Mouse (Mus musculus): ENCODE measurements around the gene Rabif. TPM values are rescaled to one million over a fixed set of nuclear protein-coding genes. Genes with fewer than 3 reads are reported as not detected.

Gene Rabif
- polyA plus RNA-seq, 1 experiment, result 22.7 TPM

DNA sequence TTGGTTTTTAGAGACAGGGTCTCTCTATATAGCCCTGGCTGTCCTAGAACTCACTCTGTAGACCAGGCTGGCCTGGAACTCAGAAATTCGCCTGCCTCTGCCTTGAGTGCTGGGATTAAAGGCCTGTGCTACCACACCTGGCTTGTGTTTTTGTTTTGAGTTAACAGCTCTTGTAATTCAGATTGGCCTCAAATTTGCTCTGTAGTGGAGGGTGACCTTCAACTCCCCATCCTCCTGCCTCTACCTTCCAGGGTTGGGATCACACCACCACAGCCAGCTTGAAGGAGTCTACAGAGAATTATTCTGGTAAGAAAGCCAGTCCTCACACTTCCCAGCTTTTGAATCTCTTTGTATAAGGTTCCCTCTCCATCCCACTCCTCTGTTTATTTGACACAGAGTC, 6.5 kb downstream of the Rabif start:
- peaks cover 3% of the 10 kb centered on the region; the same call in 1 of the 2 replicates for H3K36me3 ChIP-seq (ENCODE audit: control insufficient read depth, insufficient read depth, low read length, poor library complexity, severe bottlenecking)
- no peak for TF ChIP-seq POLR2A (IDR thresholded peaks at IDR 0.05; ENCODE audit: insufficient read depth, low read length)
- no peak for TF ChIP-seq CTCF (IDR thresholded peaks at IDR 0.05; ENCODE audit: low read depth, low read length)
- TF ChIP-seq EP300 (IDR thresholded peaks at IDR 0.05; ENCODE audit: insufficient read depth, low read depth, low read length), result no peak

DNA sequence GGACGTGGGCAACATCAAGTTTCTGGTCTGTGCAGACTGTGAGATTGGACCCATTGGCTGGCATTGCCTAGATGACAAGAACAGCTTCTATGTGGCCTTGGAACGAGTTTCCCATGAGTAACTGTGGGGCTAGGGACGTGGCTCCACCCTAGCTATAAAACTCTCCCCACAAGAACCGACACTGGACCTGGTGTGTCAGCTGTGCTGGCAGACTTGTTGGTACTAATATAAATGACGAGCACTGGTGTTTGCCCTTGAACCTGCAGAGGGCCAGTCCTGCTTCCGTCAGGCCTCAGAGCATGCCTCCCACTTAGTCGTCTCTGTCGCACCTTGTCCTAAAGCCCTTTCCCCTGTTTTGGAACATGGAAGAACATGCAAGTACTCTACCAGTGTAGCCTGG, 11.8 kb downstream of the Rabif start:
- no peak overlapping the region for H3K27ac ChIP-seq (ENCODE audit: insufficient read depth, low read length)
- H3K27me3 ChIP-seq (ENCODE audit: control insufficient read depth, insufficient read depth, low read length, poor library complexity, severe bottlenecking), result no peaks in the 10 kb centered on the region
- no peak for TF ChIP-seq CTCF (IDR thresholded peaks at IDR 0.05; ENCODE audit: low read depth, low read length)
- TF ChIP-seq POLR2A (IDR thresholded peaks at IDR 0.05; ENCODE audit: insufficient read depth, low read length), result no peak
- TF ChIP-seq EP300 (IDR thresholded peaks at IDR 0.05; ENCODE audit: insufficient read depth, low read depth, low read length), result no peak
- H3K36me3 ChIP-seq (ENCODE audit: control insufficient read depth, insufficient read depth, low read length, poor library complexity, severe bottlenecking), result peaks cover 8% of the 10 kb centered on the region
- no peaks in the 10 kb centered on the region for H3K9me3 ChIP-seq (replicated peaks; ENCODE audit: control insufficient read depth, insufficient read depth, low read length, poor library complexity, severe bottlenecking)
- no peak overlapping the region for H3K4me3 ChIP-seq (ENCODE audit: low read depth, low read length)
- peaks cover 2% of the 10 kb centered on the region for H3K4me1 ChIP-seq (ENCODE audit: control insufficient read depth, insufficient read depth, low read length)
- H3K9ac ChIP-seq (ENCODE audit: low read depth, poor library complexity, severe bottlenecking), result no peak overlapping the region

More for the DNA sequence above, 6.5 kb downstream of the Rabif start:
- H3K27ac ChIP-seq (ENCODE audit: insufficient read depth, low read length), result peak overlapping the region; percentile 65
- H3K4me3 ChIP-seq (ENCODE audit: low read depth, low read length), result no peak overlapping the region
- H3K9me3 ChIP-seq (replicated peaks; ENCODE audit: control insufficient read depth, insufficient read depth, low read length, poor library complexity, severe bottlenecking), result no peaks in the 10 kb centered on the region
- no peak overlapping the region for H3K9ac ChIP-seq (ENCODE audit: low read depth, poor library complexity, severe bottlenecking)
- no peaks in the 10 kb centered on the region for H3K27me3 ChIP-seq (ENCODE audit: control insufficient read depth, insufficient read depth, low read length, poor library complexity, severe bottlenecking)
- peaks cover 2% of the 10 kb centered on the region for H3K4me1 ChIP-seq (ENCODE audit: control insufficient read depth, insufficient read depth, low read length)

DNA sequence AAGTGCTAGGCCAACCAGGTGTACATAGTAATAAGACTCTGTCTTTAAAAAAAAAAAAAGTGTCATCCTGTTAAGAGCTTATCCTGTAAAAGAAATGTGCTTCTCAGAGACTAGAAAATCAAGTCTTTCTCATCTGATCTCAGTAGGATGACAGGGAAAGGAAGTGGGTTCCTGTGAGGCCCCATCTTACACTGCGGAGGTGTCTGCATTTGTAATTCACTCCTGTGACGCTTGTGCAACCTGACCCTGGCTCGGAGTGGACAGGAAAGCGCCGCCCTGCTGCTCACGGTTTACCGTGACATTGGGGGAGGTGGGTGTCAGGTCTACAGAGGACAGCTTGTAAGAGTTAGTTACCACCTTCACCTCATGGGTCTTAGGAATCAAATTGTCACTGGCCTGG, 15.6 kb downstream of the Rabif start:
- Histone ChIP-seq H3K4me1 (ENCODE audit: control insufficient read depth, insufficient read depth, low read length) (peaks cover 2% of the 10 kb centered on the region), H3K4me3 (ENCODE audit: low read depth, low read length) (no peak overlapping the region), H3K27me3 (ENCODE audit: control insufficient read depth, insufficient read depth, low read length, poor library complexity, severe bottlenecking) (no peaks in the 10 kb centered on the region), H3K36me3 (ENCODE audit: control insufficient read depth, insufficient read depth, low read length, poor library complexity, severe bottlenecking) (peaks cover 8% of the 10 kb centered on the region), H3K27ac (ENCODE audit: insufficient read depth, low read length) (no peak overlapping the region), H3K9me3 (replicated peaks; ENCODE audit: control insufficient read depth, insufficient read depth, low read length, poor library complexity, severe bottlenecking) (no peaks in the 10 kb centered on the region), H3K9ac (ENCODE audit: low read depth, poor library complexity, severe bottlenecking) (no peak overlapping the region)
- TF ChIP-seq EP300 (IDR thresholded peaks at IDR 0.05; ENCODE audit: insufficient read depth, low read depth, low read length) (no peak), POLR2A (IDR thresholded peaks at IDR 0.05; ENCODE audit: insufficient read depth, low read length) (no peak), CTCF (IDR thresholded peaks at IDR 0.05; ENCODE audit: low read depth, low read length) (no peak)

DNA sequence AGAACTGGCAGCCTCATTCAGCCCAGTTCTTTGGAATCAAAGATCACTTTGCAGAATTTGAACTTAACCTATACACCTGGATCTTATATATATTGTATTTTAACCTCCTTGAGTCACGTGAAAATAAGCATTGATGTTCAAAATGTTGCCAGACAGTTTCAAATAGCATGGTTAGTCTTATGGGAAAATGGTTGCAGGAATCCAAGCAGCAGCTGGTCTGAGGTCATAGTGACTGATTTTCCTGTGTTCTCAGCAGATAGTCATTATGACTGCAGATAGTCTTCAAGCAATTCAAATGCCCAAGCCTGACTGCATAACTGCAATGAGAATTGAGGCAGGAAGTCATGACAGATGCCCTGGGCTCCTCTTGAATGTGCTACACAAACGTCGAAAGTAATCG, 17.7 kb downstream of the Rabif start:
- no peaks in the 10 kb centered on the region for H3K27me3 ChIP-seq (ENCODE audit: control insufficient read depth, insufficient read depth, low read length, poor library complexity, severe bottlenecking)
- H3K9me3 ChIP-seq (replicated peaks; ENCODE audit: control insufficient read depth, insufficient read depth, low read length, poor library complexity, severe bottlenecking), result no peaks in the 10 kb centered on the region
- H3K9ac ChIP-seq (ENCODE audit: low read depth, poor library complexity, severe bottlenecking), result no peak overlapping the region
- H3K27ac ChIP-seq (ENCODE audit: insufficient read depth, low read length), result no peak overlapping the region
- TF ChIP-seq POLR2A (IDR thresholded peaks at IDR 0.05; ENCODE audit: insufficient read depth, low read length) (no peak), EP300 (IDR thresholded peaks at IDR 0.05; ENCODE audit: insufficient read depth, low read depth, low read length) (no peak), CTCF (IDR thresholded peaks at IDR 0.05; ENCODE audit: low read depth, low read length) (no peak)
- peaks cover 2% of the 10 kb centered on the region for H3K4me1 ChIP-seq (ENCODE audit: control insufficient read depth, insufficient read depth, low read length)
- H3K4me3 ChIP-seq (ENCODE audit: low read depth, low read length), result no peak overlapping the region
- peaks cover 2% of the 10 kb centered on the region; the same call in 1 of the 2 replicates for H3K36me3 ChIP-seq (ENCODE audit: control insufficient read depth, insufficient read depth, low read length, poor library complexity, severe bottlenecking)

DNA sequence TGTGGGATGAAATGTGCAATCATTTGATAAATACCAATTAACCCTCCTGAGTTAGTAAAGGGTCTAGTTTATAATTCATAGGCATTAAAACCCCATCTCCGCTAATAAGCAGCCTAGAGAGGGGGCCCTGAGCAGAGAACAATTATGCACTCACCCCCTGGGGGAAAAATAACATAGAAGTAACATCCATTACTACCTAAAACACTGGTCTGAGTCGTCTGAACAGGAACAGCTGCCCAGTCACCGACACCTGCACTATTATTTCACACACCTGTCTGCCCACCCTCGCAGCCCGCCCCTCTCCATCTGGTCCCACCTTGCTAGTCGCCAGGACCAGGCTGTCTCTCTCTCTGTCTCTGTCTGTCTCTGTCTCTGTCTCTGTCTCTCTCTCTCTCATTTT, 18.1 kb downstream of the Rabif start:
- Histone ChIP-seq H3K27ac (ENCODE audit: insufficient read depth, low read length) (no peak overlapping the region), H3K9ac (ENCODE audit: low read depth, poor library complexity, severe bottlenecking) (no peak overlapping the region), H3K4me3 (ENCODE audit: low read depth, low read length) (no peak overlapping the region), H3K36me3 (ENCODE audit: control insufficient read depth, insufficient read depth, low read length, poor library complexity, severe bottlenecking) (peaks cover 1% of the 10 kb centered on the region; the same call in 1 of the 2 replicates), H3K27me3 (ENCODE audit: control insufficient read depth, insufficient read depth, low read length, poor library complexity, severe bottlenecking) (no peaks in the 10 kb centered on the region), H3K4me1 (ENCODE audit: control insufficient read depth, insufficient read depth, low read length) (peaks cover 2% of the 10 kb centered on the region), H3K9me3 (replicated peaks; ENCODE audit: control insufficient read depth, insufficient read depth, low read length, poor library complexity, severe bottlenecking) (no peaks in the 10 kb centered on the region)
- no peak for TF ChIP-seq EP300 (IDR thresholded peaks at IDR 0.05; ENCODE audit: insufficient read depth, low read depth, low read length)
- no peak for TF ChIP-seq POLR2A (IDR thresholded peaks at IDR 0.05; ENCODE audit: insufficient read depth, low read length)
- no peak for TF ChIP-seq CTCF (IDR thresholded peaks at IDR 0.05; ENCODE audit: low read depth, low read length)

DNA sequence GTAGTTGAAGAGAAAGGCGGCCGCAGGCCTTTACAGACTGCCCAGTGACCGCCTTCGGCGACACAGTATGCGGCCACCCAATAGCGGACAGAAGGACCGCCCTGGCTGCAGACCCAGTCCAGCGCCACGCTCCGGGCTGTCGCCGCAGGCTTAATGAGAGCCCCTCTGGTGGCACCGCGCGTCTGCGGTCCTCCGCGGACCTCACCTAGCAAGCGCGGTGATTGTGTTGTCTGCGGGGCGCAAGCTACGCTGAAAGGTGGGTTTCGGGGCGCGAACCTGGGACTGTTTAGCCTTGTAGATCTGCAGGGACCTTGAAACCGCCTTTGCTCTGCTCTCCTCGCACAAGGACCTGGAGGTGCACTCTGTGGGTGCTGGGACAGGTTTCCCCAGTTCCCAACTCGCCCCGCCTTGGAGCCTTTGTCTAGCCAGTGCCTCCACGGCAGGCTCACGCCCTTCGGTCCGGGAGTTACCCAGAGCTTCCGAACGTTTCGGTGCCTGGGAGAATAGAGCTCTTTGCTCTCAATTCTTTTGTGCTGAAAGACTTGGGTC, 18.9 kb downstream of the Rabif start:
- no peak overlapping the region for H3K27ac ChIP-seq (ENCODE audit: insufficient read depth, low read length)
- H3K27me3 ChIP-seq (ENCODE audit: control insufficient read depth, insufficient read depth, low read length, poor library complexity, severe bottlenecking), result no peaks in the 10 kb centered on the region
- peaks cover 2% of the 10 kb centered on the region for H3K4me1 ChIP-seq (ENCODE audit: control insufficient read depth, insufficient read depth, low read length)
- H3K36me3 ChIP-seq (ENCODE audit: control insufficient read depth, insufficient read depth, low read length, poor library complexity, severe bottlenecking), result no peaks in the 10 kb centered on the region
- 0 out of 2 replicates have a peak overlapping the region, but pooled peaks have one; percentile 13 for H3K9ac ChIP-seq (ENCODE audit: low read depth, poor library complexity, severe bottlenecking)
- H3K4me3 ChIP-seq (ENCODE audit: low read depth, low read length), result peak overlapping the region; percentile 39
- H3K9me3 ChIP-seq (replicated peaks; ENCODE audit: control insufficient read depth, insufficient read depth, low read length, poor library complexity, severe bottlenecking), result no peaks in the 10 kb centered on the region
- TF ChIP-seq CTCF (IDR thresholded peaks at IDR 0.05; ENCODE audit: low read depth, low read length) (no peak), EP300 (IDR thresholded peaks at IDR 0.05; ENCODE audit: insufficient read depth, low read depth, low read length) (no peak), POLR2A (IDR thresholded peaks at IDR 0.05; ENCODE audit: insufficient read depth, low read length) (no peak)

Data from ES-Bruce4 (cell line).